Mouse (Mus musculus): ENCODE measurements around the gene Chkb.
A peak's percentile ranks its signal among the peaks of the same experiment; 100 is the strongest.
"Not testable (repeated sequence)": the region's sequence is repeated elsewhere in the genome, so short reads cannot be mapped to it uniquely, and the experiment has no call there.

Chkb gene

GRCm38 (mm10) chr15:89453865-89454478, 24.3 kb upstream of the Chkb start, which contains the start of gene Mapk8ip2:
TSS of gene Mapk8ip2 (plus strand) at chr15:89453913.
- DNase-seq (ENCODE audit: low spot score in 2 of 2): no peak

- peak; percentile 39 to 69 for DNase-seq (ENCODE audit: low spot score in 2 of 2)
Measured at GRCm38 (mm10) chr15:89452906-89453864, 23.5 kb upstream of the Chkb start.

- no peak for DNase-seq (ENCODE audit: low spot score in 2 of 2)
Measured at GRCm38 (mm10) chr15:89442486-89443070, 12.9 kb upstream of the Chkb start.

GRCm38 (mm10) chr15:89435878-89436277, 6.2 kb upstream of the Chkb start:
- DNase-seq (ENCODE audit: low spot score in 2 of 2): no peak

- DNase-seq (ENCODE audit: low spot score in 2 of 2): no peak
Measured at GRCm38 (mm10) chr15:89434136-89434535, 4.4 kb upstream of the Chkb start.

GRCm38 (mm10) chr15:89432946-89433345, 3.2 kb upstream of the Chkb start:
- DNase-seq (ENCODE audit: low spot score in 2 of 2): no peak

GRCm38 (mm10) chr15:89431806-89432205, 2.1 kb upstream of the Chkb start:
- no peak for DNase-seq (ENCODE audit: low spot score in 2 of 2)

- DNase-seq (ENCODE audit: low spot score in 2 of 2): no peak
Measured at GRCm38 (mm10) chr15:89431271-89431670, 1.6 kb upstream of the Chkb start.

- DNase-seq (ENCODE audit: low spot score in 2 of 2): not testable (repeated sequence)
Measured at GRCm38 (mm10) chr15:89430771-89431170, 1.1 kb upstream of the Chkb start.

GRCm38 (mm10) chr15:89430341-89430740, 633 bp upstream of the Chkb start:
- no peak for DNase-seq (ENCODE audit: low spot score in 2 of 2)

GRCm38 (mm10) chr15:89428821-89429351, 822 bp downstream of the Chkb start:
- DNase-seq (ENCODE audit: low spot score in 2 of 2): no peak

- no peak for DNase-seq (ENCODE audit: low spot score in 2 of 2)
Measured at GRCm38 (mm10) chr15:89428136-89428790, 1.4 kb downstream of the Chkb start.

GRCm38 (mm10) chr15:89426716-89427115, 3.0 kb downstream of the Chkb start:
- no peak for DNase-seq (ENCODE audit: low spot score in 2 of 2)

- DNase-seq (ENCODE audit: low spot score in 2 of 2): no peak
Measured at GRCm38 (mm10) chr15:89425711-89426121, 4.0 kb downstream of the Chkb start, which contains the start of gene Cpt1b. TSS of gene Cpt1b (minus strand) at chr15:89425863.

- DNase-seq (ENCODE audit: low spot score in 2 of 2): no peak
Measured at GRCm38 (mm10) chr15:89424621-89425020, 5.1 kb downstream of the Chkb start.

GRCm38 (mm10) chr15:89421938-89422337, 7.8 kb downstream of the Chkb start:
- no peak for DNase-seq (ENCODE audit: low spot score in 2 of 2)

GRCm38 (mm10) chr15:89415282-89415681, 14.4 kb downstream of the Chkb start:
- no peak for DNase-seq (ENCODE audit: low spot score in 2 of 2)

- DNase-seq (ENCODE audit: low spot score in 2 of 2): no peak
Measured at GRCm38 (mm10) chr15:89410118-89410517, 19.6 kb downstream of the Chkb start, which contains the start of gene Syce3. TSS of gene Syce3 (minus strand) at chr15:89410503.

- DNase-seq (ENCODE audit: low spot score in 2 of 2): no peak
Measured at GRCm38 (mm10) chr15:89406691-89407090, 23.0 kb downstream of the Chkb start.

GRCm38 (mm10) chr15:89404831-89405623, 24.7 kb downstream of the Chkb start:
- no peak for DNase-seq (ENCODE audit: low spot score in 2 of 2)

GRCm38 (mm10) chr15:89402471-89402870, 27.2 kb downstream of the Chkb start:
- DNase-seq (ENCODE audit: low spot score in 2 of 2): no peak

Measured in urinary bladder, adult 18-20 months (tissue).